Comparison of ENCODE assay signal across 21 mouse cellular contexts in the genomic region with DNA sequence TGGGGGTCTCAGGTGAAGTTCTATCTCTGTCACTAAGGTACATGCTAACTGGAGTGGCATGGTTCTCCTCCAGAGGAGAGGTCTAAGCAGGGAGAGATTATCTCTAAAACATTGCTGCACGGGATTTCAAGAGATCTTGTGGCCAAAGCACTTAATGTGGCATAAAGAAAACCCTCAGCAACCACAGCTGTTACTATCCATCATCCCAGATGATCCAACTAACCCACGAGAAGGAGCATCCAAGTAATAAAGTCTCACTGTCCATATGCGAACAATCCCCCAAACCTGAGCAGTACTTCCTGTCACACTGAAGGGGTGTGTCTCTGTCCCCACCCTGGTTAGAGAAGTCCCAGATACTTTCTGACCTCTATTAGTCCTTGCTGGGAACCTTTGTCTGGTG.
A peak's percentile ranks its signal among the peaks of the same experiment; 100 is the strongest.
DNase-seq lines count a peak whose midpoint lies in the region; TF ChIP-seq lines count a peak whose summit lies in the region.
"Had no signal": no experiment of that assay in that cellular context is flagged by ENCODE, and none has a peak within 500 bp of the region (broad histone marks: within the 10 kb centered on the region; RNA-seq: fewer than 3 reads in every experiment).

No protein-coding gene starts in this region.

- intact Hi-C loops in heart, postnatal 36 days (cut with DNase I): no loop called here

- peak; percentile 21 for DNase-seq in heart, adult 11 months
- DNase-seq in heart, postnatal 36 days: no peak
- peak; percentile 14 for DNase-seq in ES-CJ7 (ENCODE audit: low read depth, low spot score)
- no peak for DNase-seq in kidney, postnatal 36 days
- no peak for DNase-seq in yolk sac, embryonic 10.5 days (ENCODE audit: low spot score)
- DNase-seq in left cerebral cortex, adult 18-20 months (ENCODE audit: low spot score in 2 of 2): no peak
- DNase-seq: adrenal gland, adult 2 months; adrenal gland, adult 8-10 months; adrenal gland, postnatal 10 days; adrenal gland, postnatal 14 days; adrenal gland, postnatal 25 days; adrenal gland, postnatal 36 days; B cell, adult 2 months; cerebellum, adult 11 months; cerebellum, adult 11-12 months; cerebellum, adult 18-20 months; cerebellum, adult 2 months had no signal

- no peaks in the 10 kb centered on the region for H3K27me3 ChIP-seq in C2C12 (ENCODE audit: control insufficient read depth, insufficient read depth, insufficient read length)
- no peaks in the 10 kb centered on the region for H3K27me3 ChIP-seq in myocyte (ENCODE audit: control insufficient read depth, insufficient read depth, insufficient read length)
- H3K27me3 ChIP-seq: CH12.LX had no signal

- no peak for TF ChIP-seq POLR2A in myocyte (IDR thresholded peaks at IDR 0.05; ENCODE audit: insufficient read length, low read depth)

- peak overlapping the region; percentile 23 for H3K4me2 ChIP-seq in myocyte (ENCODE audit: low read depth)

- TF ChIP-seq CTCF in C2C12 (IDR thresholded peaks at IDR 0.05; ENCODE audit: control insufficient read depth, insufficient read depth, insufficient read length): no peak

- H3K79me2 ChIP-seq in C2C12 (ENCODE audit: control insufficient read depth, insufficient read depth): no peaks in the 10 kb centered on the region
- no peaks in the 10 kb centered on the region for H3K79me2 ChIP-seq in myocyte (ENCODE audit: control insufficient read depth, insufficient read depth)

- H3ac ChIP-seq in C2C12 (ENCODE audit: control insufficient read depth, insufficient read length, low read depth) (no peak overlapping the region), myocyte (ENCODE audit: control insufficient read depth, insufficient read length) (no peak overlapping the region)

- no peaks in the 10 kb centered on the region for H3K79me3 ChIP-seq in C2C12 (ENCODE audit: low read depth)

- H3K36me3 ChIP-seq in C2C12 (ENCODE audit: control insufficient read depth, insufficient read depth) (no peaks in the 10 kb centered on the region), myocyte (ENCODE audit: control insufficient read depth, insufficient read depth) (no peaks in the 10 kb centered on the region)
- H3K36me3 ChIP-seq: G1E had no signal

- H3K4me3 ChIP-seq in C2C12 (ENCODE audit: insufficient read depth, poor library complexity, severe bottlenecking) (no peak overlapping the region), myocyte (no peak overlapping the region)

TF ChIP-seq in C2C12, 6 proteins besides CTCF, POLR2A, EP300 and RAD21:
- TF ChIP-seq USF1 (IDR thresholded peaks at IDR 0.05; ENCODE audit: low read depth) (no peak), MYOD1 (IDR thresholded peaks at IDR 0.05; ENCODE audit: control insufficient read depth, insufficient read length, low read depth) (peak; percentile 91), FOSL1 (IDR thresholded peaks at IDR 0.05; ENCODE audit: insufficient read depth, low read length, poor library complexity, severe bottlenecking) (no peak), MYOG (IDR thresholded peaks at IDR 0.05; ENCODE audit: control insufficient read depth, extremely low read depth, insufficient read length) (no peak), CEBPB (IDR thresholded peaks at IDR 0.05; ENCODE audit: low read depth) (no peak), MAX (IDR thresholded peaks at IDR 0.05) (no peak)

TF ChIP-seq in myocyte, 11 proteins besides CTCF, POLR2A, EP300 and RAD21:
- no peak for TF ChIP-seq CEBPB (IDR thresholded peaks at IDR 0.05; ENCODE audit: insufficient read depth, poor library complexity, severe bottlenecking)
- TF ChIP-seq TCF12 (IDR thresholded peaks at IDR 0.05; ENCODE audit: insufficient read depth, poor library complexity, severe bottlenecking): peak; percentile 32
- TF ChIP-seq MYOD1 (IDR thresholded peaks at IDR 0.05; ENCODE audit: control insufficient read depth in 1 of 3, insufficient read length in 2 of 3, low read depth in 2 of 3): peak in 2 of 3 experiments; percentile 78 to 90

Comparison
In these comparisons a context has a peak if more than half of its experiments do, and no peak if none do; other contexts are left out.
1. DNase-seq: peak in heart, adult 11 months (single experiment) and ES-CJ7 (single experiment); none in heart, postnatal 36 days (0 of 2), kidney, postnatal 36 days (0 of 2), yolk sac, embryonic 10.5 days (single experiment) and left cerebral cortex, adult 18-20 months (0 of 2).